Mouse (Mus musculus) spleen, postnatal 4 days (tissue): ENCODE measurements around the gene Ccnyl1.
A peak's percentile ranks its signal among the peaks of the same experiment; 100 is the strongest.
"Not testable (repeated sequence)": the region's sequence is repeated elsewhere in the genome, so short reads cannot be mapped to it uniquely, and the experiment has no call there.

Experiments used
- DNase-seq, 2 experiments: peaks; one replicate each; pipeline ENCODE4 v3.0.0; 2022; ENCODE audit warnings: low spot score in 2 of 2

Ccnyl1 gene

GRCm38 (mm10) chr1:64690213-64691013 is at the start of gene Ccnyl1:
Gene Ccnyl1, plus strand, starts transcription at chr1:64690455.
- peak; percentile 99 for DNase-seq

DNA sequence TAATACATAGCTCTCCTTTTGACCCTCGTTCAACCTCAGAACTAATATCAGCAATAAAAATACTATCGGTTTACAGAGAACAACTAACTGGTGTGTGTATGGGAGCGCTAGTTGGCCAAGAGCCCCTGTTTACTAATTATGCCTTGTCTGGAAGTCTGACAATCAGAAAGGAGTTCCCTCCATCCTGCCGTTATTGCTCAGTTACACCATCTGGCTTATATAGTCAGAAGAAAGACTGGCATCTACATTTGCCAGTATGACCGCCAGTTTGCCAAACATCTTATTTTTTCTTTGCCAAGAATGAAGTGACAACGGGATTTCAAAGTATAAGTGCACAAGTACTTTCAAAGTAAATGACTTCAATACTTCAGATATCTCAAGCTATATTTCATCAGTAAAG is 49.2 kb upstream of the Ccnyl1 start:
- DNase-seq, result no peak

GRCm38 (mm10) chr1:64642541-64642940 is 47.7 kb upstream of the Ccnyl1 start:
- DNase-seq, result not testable (repeated sequence)

DNA sequence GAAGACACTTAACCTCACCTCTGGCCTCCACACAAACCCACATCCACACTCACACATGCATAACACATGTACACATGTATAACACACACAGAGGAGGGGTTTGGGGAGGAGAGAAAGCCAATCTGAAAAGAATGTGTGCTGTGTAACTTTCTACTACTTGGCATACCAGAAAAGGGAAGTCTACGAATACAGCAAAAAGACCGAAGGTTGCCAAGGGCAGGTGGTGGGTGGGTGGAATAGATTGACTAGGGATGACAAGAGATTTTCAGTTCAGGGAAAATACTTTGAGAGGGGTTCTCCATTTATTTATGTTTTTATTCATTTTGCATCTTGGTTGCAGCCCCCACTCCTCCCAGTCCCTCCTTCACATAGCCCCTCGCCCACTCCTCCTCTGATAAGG is 45.7 kb upstream of the Ccnyl1 start:
- DNase-seq, result no peak

- no peak for DNase-seq
Observed at GRCm38 (mm10) chr1:64649362-64650124, 40.7 kb upstream of the Ccnyl1 start.

GRCm38 (mm10) chr1:64653701-64654100 is 36.6 kb upstream of the Ccnyl1 start:
- DNase-seq, result no peak

DNA sequence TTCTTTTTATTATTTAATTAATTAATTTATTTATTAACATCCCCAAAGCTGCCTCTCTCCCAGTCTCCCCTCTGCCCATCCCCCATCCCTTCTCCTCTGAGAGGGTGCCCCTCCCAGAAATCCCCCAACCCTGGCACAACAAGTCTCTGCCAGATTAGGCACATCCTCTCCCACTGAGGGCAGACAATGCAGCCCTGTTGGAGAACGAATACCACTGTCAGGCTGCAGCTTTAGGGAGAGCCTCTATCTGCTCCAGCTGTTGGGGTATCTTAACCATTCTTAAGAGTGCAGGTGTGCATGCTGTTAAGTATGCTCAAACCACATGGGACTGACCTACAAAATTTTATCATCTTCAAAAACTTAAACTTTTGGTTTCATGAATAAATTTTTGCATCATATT is 34.8 kb upstream of the Ccnyl1 start:
- DNase-seq, result no peak

- DNase-seq, result no peak
Observed at GRCm38 (mm10) chr1:64656423-64657129, 33.7 kb upstream of the Ccnyl1 start.

DNA sequence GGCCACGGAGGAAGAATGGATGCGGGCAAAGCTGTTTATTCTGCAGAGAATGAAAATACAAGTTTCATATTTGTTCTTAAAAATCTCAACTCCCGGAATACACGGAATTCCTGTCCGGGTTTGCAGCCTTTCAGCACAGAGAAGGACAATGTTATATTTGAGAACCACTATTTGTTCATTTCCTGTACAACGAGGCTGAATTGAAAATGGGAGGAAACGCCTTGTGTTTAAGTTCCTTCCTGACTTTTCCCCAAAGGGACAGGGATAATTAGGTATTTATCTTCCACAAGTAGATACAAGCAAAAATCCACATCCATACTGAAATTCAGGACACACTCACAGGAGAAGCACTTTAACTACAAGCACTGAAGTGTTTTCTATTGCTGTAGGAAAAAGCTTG is 31.4 kb upstream of the Ccnyl1 start:
- no peak for DNase-seq

GRCm38 (mm10) chr1:64667111-64667633 is 23.1 kb upstream of the Ccnyl1 start:
- no peak for DNase-seq

- no peak for DNase-seq
Observed at GRCm38 (mm10) chr1:64669451-64669850, 20.8 kb upstream of the Ccnyl1 start.

DNA sequence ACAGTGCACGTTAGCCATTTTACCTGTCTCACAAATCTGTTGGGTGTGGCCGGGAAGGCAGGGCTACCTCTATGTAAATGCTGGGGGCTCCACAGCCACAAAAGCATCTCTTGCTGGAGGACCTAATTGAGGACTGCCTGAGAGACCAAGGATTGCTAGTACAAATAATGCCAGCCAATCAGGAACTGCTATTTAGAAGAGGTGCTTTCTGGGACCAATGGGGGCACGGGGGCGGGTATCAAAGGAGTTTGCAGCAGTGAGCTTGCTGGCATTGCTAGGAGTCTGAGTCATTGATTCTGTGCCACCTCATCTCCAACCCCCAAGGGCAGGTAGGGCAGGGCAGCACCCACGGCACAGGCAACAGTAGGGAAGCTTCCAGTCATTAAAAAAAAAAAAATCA is 16.3 kb upstream of the Ccnyl1 start:
- no peak for DNase-seq

DNA sequence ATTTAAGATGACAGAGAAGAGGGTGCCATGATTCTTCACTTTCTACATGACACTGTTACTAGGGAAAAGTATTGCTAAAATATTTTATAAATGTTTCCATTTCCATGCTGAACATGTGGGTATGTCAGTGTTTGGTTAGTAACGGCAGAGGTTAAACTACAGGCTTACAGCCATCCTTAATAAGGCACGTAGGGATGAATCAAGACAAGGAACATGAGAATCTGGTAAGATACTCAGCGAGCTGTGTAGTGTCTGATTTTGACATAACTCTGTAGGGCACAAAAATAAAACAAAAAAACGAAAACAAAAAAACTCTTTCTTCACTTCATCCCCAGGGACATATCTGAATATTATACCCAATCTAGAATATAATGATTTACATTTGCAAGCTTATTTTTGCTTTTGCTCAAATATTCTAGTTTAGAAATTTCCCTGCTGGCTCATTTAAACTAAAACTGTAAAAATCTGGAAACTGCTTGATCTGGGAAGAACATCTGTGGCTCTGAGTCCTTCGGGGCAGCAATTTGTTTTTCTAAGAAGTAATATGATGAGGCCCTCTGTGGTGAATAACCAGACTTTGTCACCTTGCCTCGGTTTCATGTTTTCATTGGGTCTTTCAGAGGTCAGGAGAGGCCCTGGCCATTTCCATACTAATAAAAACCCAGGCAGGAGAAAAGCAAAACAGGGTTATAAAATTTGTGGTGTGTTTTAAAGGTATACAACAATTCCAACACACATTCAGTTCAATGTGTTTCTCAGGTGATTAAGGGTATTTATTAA is 14.0 kb upstream of the Ccnyl1 start:
- no peak for DNase-seq

DNA sequence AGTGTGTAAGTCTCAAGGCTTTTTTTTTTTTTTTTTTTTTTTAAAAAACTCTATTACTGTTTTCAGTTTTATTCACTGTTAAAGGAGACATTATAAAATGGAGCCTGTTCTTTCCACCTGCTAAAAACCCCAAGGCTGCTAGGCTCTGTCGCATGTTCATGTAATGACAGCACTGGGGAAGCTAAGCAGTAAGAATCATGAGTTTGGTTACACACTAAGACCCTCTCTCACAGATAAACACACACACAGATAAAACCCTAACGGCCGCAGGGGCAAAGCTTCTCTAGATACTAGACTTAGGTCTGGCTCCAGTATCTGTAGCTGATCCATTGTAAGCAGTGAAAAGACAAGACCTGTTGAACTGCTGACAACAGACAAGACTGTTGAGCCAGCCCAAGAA is 8.8 kb upstream of the Ccnyl1 start:
- DNase-seq, result no peak

GRCm38 (mm10) chr1:64683039-64683438 is 7.2 kb upstream of the Ccnyl1 start:
- DNase-seq, result no peak

DNA sequence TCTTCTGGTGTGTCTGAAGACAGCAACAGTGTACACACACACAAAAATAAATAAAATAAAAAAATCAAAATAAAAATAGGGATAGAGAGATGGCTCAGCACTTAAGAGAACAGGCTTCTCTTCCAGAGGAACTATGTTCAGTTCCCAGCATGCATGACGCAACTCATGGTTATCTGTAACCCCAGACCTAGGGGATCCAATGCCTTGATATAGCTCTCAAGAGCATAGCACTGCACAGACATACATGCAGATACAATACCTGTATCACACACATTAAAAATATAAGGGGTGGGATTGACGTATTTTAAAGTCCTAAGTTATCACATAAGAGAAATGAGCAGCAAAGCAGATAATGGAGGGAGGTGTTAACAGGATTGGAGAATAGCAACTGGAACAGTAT is 5.8 kb upstream of the Ccnyl1 start:
- DNase-seq, result no peak

DNA sequence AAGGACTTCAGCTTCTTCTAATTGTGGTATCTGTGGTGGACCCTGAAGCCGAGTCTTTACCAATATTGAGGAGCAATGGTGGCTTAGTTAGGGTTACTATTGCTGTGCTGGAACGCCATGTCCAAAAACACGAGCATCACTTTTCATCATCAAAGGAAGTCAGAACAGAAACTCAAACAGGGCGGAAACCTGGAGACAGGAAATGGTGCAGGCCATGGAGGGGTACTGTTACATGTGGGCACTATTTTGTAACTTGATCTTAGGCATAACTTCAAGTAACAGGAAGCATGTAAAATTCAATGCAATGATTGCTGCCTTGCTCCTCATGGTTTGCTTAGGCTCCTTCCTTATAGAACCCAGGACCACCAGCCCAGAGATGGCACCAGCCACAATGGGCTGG is 2.2 kb upstream of the Ccnyl1 start:
- DNase-seq, result no peak

DNA sequence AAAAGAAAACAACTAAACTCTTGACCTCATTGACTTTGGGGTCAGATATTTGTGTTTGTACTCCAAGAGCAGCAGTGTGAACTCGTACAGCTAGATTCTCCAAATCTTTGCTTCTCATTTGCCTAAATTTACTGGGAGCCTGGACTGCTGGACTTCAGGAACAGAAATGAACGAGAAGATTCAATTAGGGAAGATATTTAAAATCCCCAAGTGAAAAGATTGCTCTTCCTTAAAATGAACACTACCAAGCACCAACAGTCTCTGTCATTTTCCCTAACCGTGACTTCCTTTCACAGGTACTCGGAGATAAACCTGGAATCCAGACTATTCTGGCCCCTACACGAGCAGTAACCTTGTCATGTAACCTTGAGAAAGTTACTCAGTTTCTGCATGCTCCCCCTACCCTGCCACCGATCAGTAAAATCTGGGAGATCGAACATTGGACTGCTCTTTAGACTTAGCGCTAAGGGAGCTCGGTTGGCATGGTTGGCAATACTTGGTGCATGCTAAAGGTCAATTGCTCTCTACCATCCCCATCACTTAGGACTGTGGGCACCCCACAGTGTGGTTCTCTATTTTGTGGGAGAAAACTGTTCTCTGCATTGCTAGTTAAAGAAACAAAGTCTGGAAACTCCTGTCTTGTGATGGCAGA is 568 bp upstream of the Ccnyl1 start:
- DNase-seq, result peak in 1 of 2 experiments; percentile 63

DNA sequence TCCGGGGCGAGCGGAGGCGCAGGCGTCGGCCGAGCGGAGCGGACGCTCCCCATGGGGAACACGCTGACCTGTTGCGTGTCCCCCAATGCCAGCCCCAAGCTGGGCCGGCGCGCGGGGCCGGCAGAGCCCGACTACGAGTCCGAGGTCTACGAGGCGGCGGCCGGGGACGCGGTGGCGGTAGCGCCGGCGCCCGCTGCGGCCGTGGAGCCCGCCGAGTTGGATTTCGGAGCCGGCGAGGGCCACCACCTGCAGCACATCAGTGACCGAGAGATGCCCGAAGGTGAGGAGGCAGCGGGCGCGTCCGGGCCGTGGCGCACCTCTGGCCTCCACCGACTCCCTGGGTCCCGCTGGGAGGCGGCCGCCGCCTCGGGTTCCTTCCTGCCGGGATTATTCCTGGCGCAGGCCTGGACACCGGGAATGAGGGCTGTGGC is 881 bp downstream of the Ccnyl1 start:
- peak; percentile 49 to 82 for DNase-seq

DNA sequence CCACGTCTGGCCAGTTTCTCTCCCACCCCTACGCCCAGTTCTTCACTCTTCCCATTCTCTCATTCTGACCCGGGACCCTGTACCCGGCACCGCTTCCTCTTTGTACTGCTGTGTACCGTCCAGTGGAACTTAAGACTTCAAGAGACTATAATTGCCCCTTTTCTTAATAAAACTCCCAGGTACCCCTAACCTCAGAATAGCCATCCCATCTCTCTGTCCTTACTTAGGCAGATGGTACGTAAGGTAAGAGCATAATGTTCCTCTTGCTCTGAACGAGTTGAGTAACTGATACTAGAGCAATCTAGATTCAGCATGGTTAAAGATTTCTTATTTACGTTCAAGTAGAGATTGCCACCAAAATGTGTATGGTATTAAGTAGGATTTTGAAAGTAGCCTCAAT is 1.3 kb downstream of the Ccnyl1 start:
- no peak for DNase-seq

GRCm38 (mm10) chr1:64695156-64695555 is 4.9 kb downstream of the Ccnyl1 start:
- DNase-seq, result no peak
